Mouse (Mus musculus) heart, adult 2 months (tissue): Measurements from ENCODE around the gene Slc6a2.

Experiments
- CTCF ChIP-seq: fragments of 200-600 bp; IDR thresholded peaks from 2 replicates; pipeline ENCODE4 v1.8.1; 2022; ENCODE audit warnings: antibody characterized with exemption, mild to moderate bottlenecking, moderate library complexity
- EP300 ChIP-seq: fragments of 200-500 bp; IDR thresholded peaks from 2 replicates; pipeline ENCODE4 v1.6.1; 2011; ENCODE audit warnings: low read depth, low read length, control low read depth; ENCODE audit not compliant: insufficient read depth

DNA sequence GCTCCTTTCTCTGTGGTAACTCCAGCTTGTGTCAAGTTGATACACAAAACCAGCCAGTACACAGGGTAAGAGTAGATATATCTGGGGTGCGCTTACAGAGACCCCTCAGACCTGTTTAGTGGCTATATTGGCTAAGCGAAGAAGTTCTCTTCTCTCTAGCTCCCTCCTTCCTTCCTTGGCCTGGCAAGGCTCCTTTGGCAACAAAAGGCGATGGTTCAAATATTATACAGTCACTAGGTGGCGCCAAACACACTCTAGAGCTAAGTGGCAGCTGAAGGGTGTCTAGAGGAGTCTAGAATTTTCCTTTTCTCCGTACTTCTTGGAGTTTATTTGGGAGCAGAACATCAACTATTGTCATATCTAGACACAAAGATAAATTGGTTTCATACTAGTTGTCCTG is 50.4 kb downstream of the Slc6a2 start:
- TF ChIP-seq CTCF (peak; percentile 76), EP300 (no peak)
